Mouse (Mus musculus) hindbrain, embryonic 12.5 days (tissue): ENCODE data around the gene Rbm15b. TPM values are rescaled to one million over a fixed set of nuclear protein-coding genes. Genes with fewer than 3 reads are reported as not detected.
A peak's percentile ranks its signal among the peaks of the same experiment; 100 is the strongest.

Source experiments
- ATAC-seq: fragments of 200-750 bp; cut with Nextera tagmentation; 2 replicates; pipeline ENCODE4 v1.8.0; 2017; ENCODE audit warnings: moderate TSS enrichment; ENCODE audit not compliant: low FRiP score
- H3K27ac ChIP-seq: fragments of 300-500 bp; sonication (generic); 2 replicates; pipeline ENCODE4 v1.5.1; 2016; ENCODE audit warnings: mild to moderate bottlenecking
- H3K27me3 ChIP-seq: fragments of 300-500 bp; sonication (generic); 2 replicates; pipeline ENCODE4 v1.6.1; 2016; ENCODE audit warnings: mild to moderate bottlenecking
- H3K36me3 ChIP-seq: fragments of 300-500 bp; sonication (generic); 2 replicates; pipeline ENCODE4 v1.6.1; 2016; ENCODE audit warnings: mild to moderate bottlenecking
- H3K4me1 ChIP-seq: fragments of 300-500 bp; sonication (generic); 2 replicates; pipeline ENCODE4 v1.6.1; 2016
- H3K4me2 ChIP-seq: fragments of 300-500 bp; sonication (generic); replicated peaks from 2 replicates; pipeline ENCODE4 v1.6.1; 2016; ENCODE audit warnings: mild to moderate bottlenecking
- H3K4me3 ChIP-seq: fragments of 300-500 bp; sonication (generic); 2 replicates; pipeline ENCODE4 v1.5.1; 2016; ENCODE audit warnings: mild to moderate bottlenecking
- H3K9ac ChIP-seq: fragments of 300-500 bp; sonication (generic); 2 replicates; pipeline ENCODE4 v1.6.1; 2016; ENCODE audit warnings: mild to moderate bottlenecking, moderate library complexity
- H3K9me3 ChIP-seq: fragments of 300-500 bp; sonication (generic); replicated peaks from 2 replicates; pipeline ENCODE4 v1.6.1; 2016; ENCODE audit warnings: mild to moderate bottlenecking
- WGBS: fragments of 180-500 bp; shearing (Covaris S2); methylation state at CpG from one replicate; pipeline ENCODE4 v1.1.7; 2016; 5-methylcytosine and 5-hydroxymethylcytosine counted together
- polyA plus RNA-seq: library from polyadenylated mRNA; unstranded; fragments of >200 nt; fragmentation: Nextera tagmentation; extraction: Ambion mirVana; gene quantifications from 2 replicates; pipeline ENCODE4 v1.2.1, GENCODE M21; 2016

The Rbm15b gene
- polyA plus RNA-seq, 1 experiment from 2014 or later = 33.0 TPM

GRCm38 (mm10) chr9:106893327-106893726, 6.1 kb upstream of the Rbm15b start:
- no peaks in the 10 kb centered on the region for H3K27me3 ChIP-seq
- H3K4me1 ChIP-seq = peaks cover 32% of the 10 kb centered on the region
- H3K4me2 ChIP-seq = peak overlapping the region; percentile 81
- no peak for ATAC-seq
- WGBS = 48% methylated on average over 3 of the region's 3 CpGs
- H3K4me3 ChIP-seq = no peak overlapping the region
- H3K27ac ChIP-seq = no peak overlapping the region
- H3K9me3 ChIP-seq = no peaks in the 10 kb centered on the region
- peaks cover 29% of the 10 kb centered on the region for H3K36me3 ChIP-seq
- no peak overlapping the region for H3K9ac ChIP-seq

- Histone ChIP-seq H3K27ac (peak overlapping the region; percentile 93), H3K9me3 (no peaks in the 10 kb centered on the region), H3K27me3 (no peaks in the 10 kb centered on the region), H3K9ac (peak overlapping the region; percentile 74), H3K4me3 (peak overlapping the region; percentile 95), H3K4me1 (peaks cover 40% of the 10 kb centered on the region), H3K4me2 (peak overlapping the region; percentile 81), H3K36me3 (peaks cover 32% of the 10 kb centered on the region)
- WGBS = 0% methylated on average over 9 of the region's 9 CpGs
- ATAC-seq = no peak; the same call in 1 of the 2 replicates
Measured at GRCm38 (mm10) chr9:106892552-106892875, 5.3 kb upstream of the Rbm15b start.

GRCm38 (mm10) chr9:106891829-106892551, 4.8 kb upstream of the Rbm15b start, which contains the start of gene Manf:
TSS of gene Manf (minus strand) at chr9:106891979.
- peak within 1 kb of the TSS; percentile 93 for H3K27ac ChIP-seq
- H3K4me3 ChIP-seq = peak within 1 kb of the TSS; percentile 95
- H3K9me3 ChIP-seq = no peaks in the 10 kb centered on the region
- ATAC-seq = peak; percentile 99
- no peaks in the 10 kb centered on the region for H3K27me3 ChIP-seq
- H3K4me1 ChIP-seq = peaks cover 43% of the 10 kb centered on the region
- peaks cover 32% of the 10 kb centered on the region for H3K36me3 ChIP-seq
- H3K4me2 ChIP-seq = peak within 1 kb of the TSS; percentile 81
- peak within 1 kb of the TSS; percentile 92 for H3K9ac ChIP-seq
- WGBS = under 1% methylated on average over 59 of the region's 59 CpGs

GRCm38 (mm10) chr9:106891341-106891741, 4.1 kb upstream of the Rbm15b start:
- 1% methylated on average over 17 of the region's 17 CpGs for WGBS
- Histone ChIP-seq H3K27me3 (no peaks in the 10 kb centered on the region), H3K9me3 (no peaks in the 10 kb centered on the region), H3K9ac (peak overlapping the region; percentile 92), H3K4me2 (peak overlapping the region; percentile 68), H3K4me3 (peak overlapping the region; percentile 95), H3K4me1 (peaks cover 43% of the 10 kb centered on the region), H3K27ac (peak overlapping the region; percentile 88), H3K36me3 (peaks cover 26% of the 10 kb centered on the region)
- no peak for ATAC-seq

- Histone ChIP-seq H3K4me1 (peaks cover 47% of the 10 kb centered on the region), H3K4me2 (peak overlapping the region; percentile 68), H3K36me3 (peaks cover 25% of the 10 kb centered on the region), H3K4me3 (peak overlapping the region; percentile 95), H3K9me3 (no peaks in the 10 kb centered on the region), H3K27me3 (no peaks in the 10 kb centered on the region), H3K9ac (peak overlapping the region; percentile 92), H3K27ac (no peak overlapping the region)
- ATAC-seq = no peak
- 66% methylated on average over 8 of the region's 8 CpGs for WGBS
Measured at GRCm38 (mm10) chr9:106890496-106891240, 3.4 kb upstream of the Rbm15b start.

- H3K4me1 ChIP-seq = peaks cover 60% of the 10 kb centered on the region
Measured at GRCm38 (mm10) chr9:106889321-106889720, 2.1 kb upstream of the Rbm15b start.

GRCm38 (mm10) chr9:106888346-106888745, 1.1 kb upstream of the Rbm15b start:
- no peak for ATAC-seq
- Histone ChIP-seq H3K27me3 (no peaks in the 10 kb centered on the region), H3K9ac (no peak overlapping the region), H3K4me2 (no peak overlapping the region), H3K4me1 (peaks cover 64% of the 10 kb centered on the region), H3K4me3 (no peak overlapping the region), H3K36me3 (peaks cover 43% of the 10 kb centered on the region), H3K27ac (peak overlapping the region; percentile 2; the same call in 1 of the 2 replicates), H3K9me3 (no peaks in the 10 kb centered on the region)
- WGBS = 95% methylated on average over 3 of the region's 3 CpGs

More at GRCm38 (mm10) chr9:106889321-106889720, 2.1 kb upstream of the Rbm15b start:
- no peak overlapping the region for H3K27ac ChIP-seq
- no peak overlapping the region for H3K4me2 ChIP-seq
- no peak overlapping the region for H3K4me3 ChIP-seq
- no peak for ATAC-seq
- no peaks in the 10 kb centered on the region for H3K9me3 ChIP-seq
- peaks cover 37% of the 10 kb centered on the region for H3K36me3 ChIP-seq
- no peaks in the 10 kb centered on the region for H3K27me3 ChIP-seq
- H3K9ac ChIP-seq = 0 out of 2 replicates have a peak overlapping the region, but pooled peaks have one; percentile 18
- 90% methylated on average over 9 of the region's 9 CpGs for WGBS

- ATAC-seq = peak; percentile 7; the same call in 1 of the 2 replicates
- Histone ChIP-seq H3K27me3 (no peaks in the 10 kb centered on the region), H3K4me3 (peak overlapping the region; percentile 94), H3K9ac (peak overlapping the region; percentile 99), H3K4me2 (peak overlapping the region; percentile 99), H3K36me3 (peaks cover 65% of the 10 kb centered on the region), H3K27ac (peak overlapping the region; percentile 91), H3K4me1 (peaks cover 81% of the 10 kb centered on the region), H3K9me3 (no peaks in the 10 kb centered on the region)
- WGBS = under 1% methylated on average over 84 of the region's 107 CpGs
Measured at GRCm38 (mm10) chr9:106885901-106886731, 1.1 kb downstream of the Rbm15b start.

- H3K4me2 ChIP-seq = peak overlapping the region; percentile 99
- H3K27me3 ChIP-seq = no peaks in the 10 kb centered on the region
- ATAC-seq = no peak
- peaks cover 65% of the 10 kb centered on the region for H3K36me3 ChIP-seq
- H3K4me1 ChIP-seq = peaks cover 75% of the 10 kb centered on the region
- H3K4me3 ChIP-seq = peak overlapping the region; percentile 94
- H3K27ac ChIP-seq = peak overlapping the region; percentile 91
- WGBS = 23% methylated on average over 44 of the region's 44 CpGs
- peak overlapping the region; percentile 99 for H3K9ac ChIP-seq
- H3K9me3 ChIP-seq = no peaks in the 10 kb centered on the region
Measured at GRCm38 (mm10) chr9:106884996-106885900, 2.0 kb downstream of the Rbm15b start.

GRCm38 (mm10) chr9:106884306-106884705, 2.9 kb downstream of the Rbm15b start:
- H3K9me3 ChIP-seq = no peaks in the 10 kb centered on the region
- 39% methylated on average over 16 of the region's 16 CpGs for WGBS
- H3K27me3 ChIP-seq = no peaks in the 10 kb centered on the region
- peak overlapping the region; percentile 99 for H3K9ac ChIP-seq
- peaks cover 66% of the 10 kb centered on the region for H3K4me1 ChIP-seq
- no peak overlapping the region for H3K27ac ChIP-seq
- H3K36me3 ChIP-seq = peaks cover 63% of the 10 kb centered on the region
- H3K4me2 ChIP-seq = peak overlapping the region; percentile 99
- H3K4me3 ChIP-seq = peak overlapping the region; percentile 94
- ATAC-seq = no peak

GRCm38 (mm10) chr9:106883085-106883484, 4.1 kb downstream of the Rbm15b start:
- no peaks in the 10 kb centered on the region for H3K9me3 ChIP-seq
- peaks cover 60% of the 10 kb centered on the region for H3K36me3 ChIP-seq
- H3K27ac ChIP-seq = no peak overlapping the region
- H3K9ac ChIP-seq = 0 out of 2 replicates have a peak overlapping the region, but pooled peaks have one; percentile 33
- peak overlapping the region; percentile 14 for H3K4me3 ChIP-seq
- ATAC-seq = no peak
- peak overlapping the region; percentile 99 for H3K4me2 ChIP-seq
- WGBS = 76% methylated on average over 3 of the region's 3 CpGs
- peaks cover 58% of the 10 kb centered on the region for H3K4me1 ChIP-seq
- H3K27me3 ChIP-seq = no peaks in the 10 kb centered on the region
